Mouse (Mus musculus) embryonic facial prominence, embryonic 15.5 days (tissue): ENCODE data around the gene Gm48551. TPM values are rescaled to one million over a fixed set of nuclear protein-coding genes. Genes with fewer than 3 reads are reported as not detected.

ENCODE experiments used
- ATAC-seq: fragments of 200-750 bp; cut with Nextera tagmentation; 2 replicates; pipeline ENCODE4 v1.8.0; 2017; ENCODE audit warnings: low read depth, moderate TSS enrichment; ENCODE audit not compliant: insufficient number of reproducible peaks, low FRiP score, low TSS enrichment
- H3K27ac ChIP-seq: fragments of 300-500 bp; sonication (generic); replicated peaks from 2 replicates; pipeline ENCODE4 v1.5.1; 2015; ENCODE audit warnings: mild to moderate bottlenecking, inconsistent platforms
- H3K27me3 ChIP-seq: fragments of 300-500 bp; sonication (generic); 2 replicates; pipeline ENCODE4 v1.6.1; 2015; ENCODE audit warnings: inconsistent platforms
- H3K36me3 ChIP-seq: fragments of 300-500 bp; sonication (generic); 2 replicates; pipeline ENCODE4 v1.6.1; 2015; ENCODE audit warnings: mild to moderate bottlenecking, inconsistent platforms
- H3K4me1 ChIP-seq: fragments of 300-500 bp; sonication (generic); 2 replicates; pipeline ENCODE4 v1.6.1; 2015; ENCODE audit warnings: inconsistent platforms
- H3K4me2 ChIP-seq: fragments of 300-500 bp; sonication (generic); replicated peaks from 2 replicates; pipeline ENCODE4 v1.6.1; 2015; ENCODE audit warnings: mild to moderate bottlenecking, inconsistent platforms
- H3K4me3 ChIP-seq: fragments of 300-500 bp; sonication (generic); replicated peaks from 2 replicates; pipeline ENCODE4 v1.5.1; 2015; ENCODE audit warnings: mild to moderate bottlenecking, inconsistent platforms
- H3K9ac ChIP-seq: fragments of 300-500 bp; sonication (generic); 2 replicates; pipeline ENCODE4 v1.6.1; 2015; ENCODE audit warnings: inconsistent platforms
- H3K9me3 ChIP-seq: fragments of 300-500 bp; sonication (generic); replicated peaks from 2 replicates; pipeline ENCODE4 v1.6.1; 2016; ENCODE audit warnings: inconsistent platforms
- WGBS: fragments of 180-500 bp; shearing (Covaris S2); methylation state at CpG from one replicate; pipeline ENCODE4 v1.1.7; 2015; 5-methylcytosine and 5-hydroxymethylcytosine counted together
- polyA plus RNA-seq: library from polyadenylated mRNA; unstranded; fragments of >200 nt; fragmentation: Nextera tagmentation; extraction: Ambion mirVana; gene quantifications from 2 replicates; pipeline ENCODE4 v1.2.1, GENCODE M21; 2015

Gm48551 gene
- polyA plus RNA-seq, 1 experiment from 2014 or later, result 3.1 TPM

DNA sequence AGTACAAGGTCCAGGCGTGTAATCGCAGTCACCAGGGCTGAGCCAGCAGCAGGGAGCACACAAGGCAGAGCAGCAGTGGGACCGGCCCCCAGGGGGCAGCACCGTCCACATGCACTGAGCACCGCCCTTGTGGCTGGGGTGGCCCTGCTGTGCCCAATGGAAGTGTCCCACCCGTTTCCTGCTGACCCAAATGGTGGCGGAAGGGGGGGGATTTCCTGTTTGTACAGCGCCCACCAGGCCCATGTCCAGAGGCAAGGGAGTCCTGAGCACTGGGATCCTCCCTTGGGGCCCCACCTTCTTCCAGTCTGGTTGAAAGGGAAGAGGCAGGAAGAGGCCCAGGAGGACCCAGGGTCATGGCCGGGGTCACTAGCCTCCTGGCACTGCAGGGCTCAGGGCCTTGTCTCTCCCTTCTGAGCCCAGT is 24.6 kb downstream of the Gm48551 start:
- no peak overlapping the region for H3K4me3 ChIP-seq
- no peaks in the 10 kb centered on the region for H3K9me3 ChIP-seq
- no peaks in the 10 kb centered on the region for H3K27me3 ChIP-seq
- H3K4me1 ChIP-seq, result peaks cover 84% of the 10 kb centered on the region
- 31% methylated on average over 9 of the region's 9 CpGs for WGBS
- H3K27ac ChIP-seq, result peak overlapping the region; percentile 60; the same call in 1 of the 2 replicates
- H3K4me2 ChIP-seq, result no peak overlapping the region
- ATAC-seq, result peak; percentile 52; the same call in 1 of the 2 replicates
- H3K36me3 ChIP-seq, result peaks cover 59% of the 10 kb centered on the region
- H3K9ac ChIP-seq, result no peak overlapping the region

- H3K27ac ChIP-seq, result peak overlapping the region; percentile 58; the same call in 1 of the 2 replicates
- no peak overlapping the region for H3K4me3 ChIP-seq
- H3K4me1 ChIP-seq, result peaks cover 85% of the 10 kb centered on the region
- WGBS, result 14% methylated on average over 8 of the region's 8 CpGs
- H3K36me3 ChIP-seq, result peaks cover 55% of the 10 kb centered on the region
- H3K9ac ChIP-seq, result no peak overlapping the region
- H3K9me3 ChIP-seq, result no peaks in the 10 kb centered on the region
- no peak overlapping the region for H3K4me2 ChIP-seq
- H3K27me3 ChIP-seq, result no peaks in the 10 kb centered on the region
- ATAC-seq, result no peak
These were observed 25.1 kb downstream of the Gm48551 start for GRCm38 (mm10) chr10:81409330-81409729.

DNA sequence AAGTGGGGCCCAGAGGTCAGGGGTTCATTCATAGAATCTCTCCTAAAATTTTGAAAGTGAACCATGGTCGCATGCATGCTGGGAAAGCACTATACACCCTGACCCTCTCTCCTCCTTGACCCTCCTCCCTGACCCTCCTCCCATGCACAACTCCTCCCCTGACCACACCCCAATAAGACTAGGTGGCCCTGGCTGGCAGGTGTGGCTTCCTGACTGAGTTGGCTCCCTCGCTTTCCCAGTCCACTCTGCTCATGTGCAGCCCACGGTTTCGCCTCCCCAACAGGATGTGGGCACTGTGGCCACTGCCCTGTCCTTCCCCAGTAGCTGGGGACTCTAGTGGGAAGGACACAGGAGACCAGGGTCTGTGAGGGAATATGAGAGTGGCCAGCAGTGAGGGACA is 26.1 kb downstream of the Gm48551 start:
- no peak for ATAC-seq
- peaks cover 51% of the 10 kb centered on the region for H3K36me3 ChIP-seq
- no peak overlapping the region for H3K9ac ChIP-seq
- H3K4me1 ChIP-seq, result peaks cover 92% of the 10 kb centered on the region
- H3K4me3 ChIP-seq, result no peak overlapping the region
- no peaks in the 10 kb centered on the region for H3K27me3 ChIP-seq
- H3K27ac ChIP-seq, result peak overlapping the region; percentile 86; the same call in 1 of the 2 replicates
- H3K9me3 ChIP-seq, result no peaks in the 10 kb centered on the region
- no peak overlapping the region for H3K4me2 ChIP-seq
- WGBS, result 73% methylated on average over 4 of the region's 4 CpGs

DNA sequence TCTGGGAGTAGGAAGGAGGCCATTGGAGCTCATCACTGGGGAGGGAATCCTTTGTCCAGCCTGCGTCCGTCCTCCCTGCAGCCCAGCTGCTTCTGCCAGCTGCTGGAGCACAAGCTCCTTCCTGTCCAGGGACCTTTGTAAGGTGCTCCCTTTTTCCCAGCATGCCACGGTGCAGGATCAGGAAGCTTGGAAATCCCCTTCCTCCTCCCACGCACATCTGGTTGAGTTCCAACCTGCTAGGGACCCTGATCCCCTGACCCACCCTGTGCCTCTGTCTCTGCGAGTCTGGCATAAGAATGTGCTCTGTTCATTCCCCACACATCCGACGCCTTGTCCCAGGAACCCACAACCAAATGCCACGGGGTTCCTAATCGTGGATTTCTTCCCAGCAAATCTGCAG is 26.7 kb downstream of the Gm48551 start:
- H3K36me3 ChIP-seq, result peaks cover 46% of the 10 kb centered on the region
- H3K4me2 ChIP-seq, result no peak overlapping the region
- H3K9ac ChIP-seq, result no peak overlapping the region
- no peak for ATAC-seq
- no peak overlapping the region for H3K4me3 ChIP-seq
- 67% methylated on average over 9 of the region's 9 CpGs for WGBS
- peaks cover 98% of the 10 kb centered on the region for H3K4me1 ChIP-seq
- peak overlapping the region; percentile 86 for H3K27ac ChIP-seq
- no peaks in the 10 kb centered on the region for H3K27me3 ChIP-seq
- H3K9me3 ChIP-seq, result no peaks in the 10 kb centered on the region

DNA sequence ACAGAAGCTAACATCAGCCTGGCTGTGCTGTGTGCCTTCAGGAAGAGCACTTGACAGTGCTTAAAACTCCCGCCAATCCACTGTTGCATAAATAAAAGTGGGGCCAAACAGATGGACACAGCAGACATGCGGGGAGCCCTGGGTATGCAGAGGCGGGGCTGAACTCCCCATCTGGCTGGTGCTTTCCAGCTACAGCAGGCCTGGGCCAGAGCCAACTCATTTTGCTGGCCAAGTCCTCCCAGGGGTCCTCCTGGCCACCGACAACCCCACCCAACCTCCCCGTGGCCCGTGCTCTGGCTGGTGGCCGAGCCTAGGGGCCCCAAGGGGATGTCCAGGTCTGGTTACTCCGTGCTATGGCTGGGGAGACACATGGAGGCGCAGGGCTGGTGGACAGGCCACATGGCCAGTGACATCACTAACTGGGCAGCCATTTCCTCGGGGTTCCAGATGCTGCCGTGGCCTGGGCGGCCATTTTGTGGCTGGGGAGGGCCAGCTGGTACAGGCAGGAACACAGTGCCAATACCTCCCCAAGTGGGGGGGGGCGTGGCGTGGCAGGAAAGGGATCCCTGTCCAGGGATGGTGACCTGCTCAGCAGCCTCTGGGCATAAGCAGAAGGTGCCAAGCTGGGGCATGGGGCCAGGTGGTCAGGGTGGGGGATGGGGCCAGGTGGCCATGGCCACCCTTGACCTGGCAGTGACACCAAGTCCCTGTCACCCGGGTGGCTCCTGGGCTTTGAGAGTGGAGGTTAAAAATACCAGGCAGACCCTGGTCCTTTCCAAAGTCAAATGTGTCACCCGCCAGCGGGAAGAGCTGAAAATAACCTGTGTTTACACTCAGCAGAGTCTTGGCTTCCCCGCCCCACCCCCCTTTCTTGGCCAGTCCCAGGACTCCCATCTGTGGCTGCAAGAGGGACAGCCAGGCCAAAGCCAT is 27.5 kb downstream of the Gm48551 start:
- no peak overlapping the region for H3K4me3 ChIP-seq
- H3K9me3 ChIP-seq, result no peaks in the 10 kb centered on the region
- WGBS, result 48% methylated on average over 18 of the region's 18 CpGs
- H3K9ac ChIP-seq, result no peak overlapping the region
- peak overlapping the region; percentile 86 for H3K27ac ChIP-seq
- H3K27me3 ChIP-seq, result no peaks in the 10 kb centered on the region
- H3K4me1 ChIP-seq, result peaks cover 100% of the 10 kb centered on the region
- ATAC-seq, result no peak
- peaks cover 39% of the 10 kb centered on the region for H3K36me3 ChIP-seq
- H3K4me2 ChIP-seq, result no peak overlapping the region

DNA sequence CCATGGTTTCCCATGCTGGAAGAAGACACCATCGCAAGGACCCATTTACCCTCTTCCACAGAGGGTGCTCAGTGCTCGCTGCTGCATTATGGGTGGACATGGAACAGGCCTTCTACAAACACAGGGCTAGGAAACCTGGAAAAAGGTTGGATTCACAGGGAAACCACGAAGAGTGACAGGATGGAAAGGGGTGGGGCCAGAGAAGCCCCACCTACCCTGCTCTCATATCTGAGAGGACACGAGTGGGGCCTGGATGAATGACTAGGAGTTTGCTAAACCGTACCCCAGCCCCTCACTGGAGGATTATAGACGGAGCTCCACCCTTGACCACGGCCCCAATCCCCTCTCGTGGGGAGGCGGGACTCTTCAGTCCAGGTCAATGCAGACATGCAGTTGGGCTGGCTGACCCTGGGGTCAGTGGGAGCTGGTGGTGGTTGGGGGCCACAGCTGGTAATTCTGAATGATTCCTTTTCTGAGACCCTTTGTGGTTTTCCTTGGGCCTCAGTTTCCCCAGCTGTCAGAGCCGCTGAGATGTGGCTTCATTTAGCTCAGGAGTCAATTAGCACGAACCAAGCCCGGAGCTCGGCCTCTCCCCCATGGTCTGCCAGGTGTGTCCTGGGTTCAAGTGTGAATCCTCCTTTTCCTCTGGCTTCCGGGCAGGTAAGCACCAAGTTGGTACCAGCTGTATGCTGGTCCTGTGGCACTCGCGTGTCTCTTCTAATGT is 28.5 kb downstream of the Gm48551 start:
- H3K36me3 ChIP-seq, result peaks cover 35% of the 10 kb centered on the region
- H3K27ac ChIP-seq, result peak overlapping the region; percentile 86
- peaks cover 100% of the 10 kb centered on the region for H3K4me1 ChIP-seq
- no peak overlapping the region for H3K4me2 ChIP-seq
- H3K9me3 ChIP-seq, result no peaks in the 10 kb centered on the region
- no peak overlapping the region for H3K9ac ChIP-seq
- H3K27me3 ChIP-seq, result no peaks in the 10 kb centered on the region
- ATAC-seq, result no peak
- H3K4me3 ChIP-seq, result no peak overlapping the region
- 73% methylated on average over 16 of the region's 16 CpGs for WGBS

GRCm38 (mm10) chr10:81413310-81414261 is 29.3 kb downstream of the Gm48551 start:
- 28% methylated on average over 26 of the region's 26 CpGs for WGBS
- Histone ChIP-seq H3K9ac (no peak overlapping the region), H3K9me3 (no peaks in the 10 kb centered on the region), H3K4me3 (no peak overlapping the region), H3K4me1 (peaks cover 100% of the 10 kb centered on the region), H3K27ac (peak overlapping the region; percentile 86), H3K27me3 (no peaks in the 10 kb centered on the region), H3K4me2 (peak overlapping the region; percentile 19; the same call in 1 of the 2 replicates), H3K36me3 (peaks cover 31% of the 10 kb centered on the region)
- ATAC-seq, result no peak

DNA sequence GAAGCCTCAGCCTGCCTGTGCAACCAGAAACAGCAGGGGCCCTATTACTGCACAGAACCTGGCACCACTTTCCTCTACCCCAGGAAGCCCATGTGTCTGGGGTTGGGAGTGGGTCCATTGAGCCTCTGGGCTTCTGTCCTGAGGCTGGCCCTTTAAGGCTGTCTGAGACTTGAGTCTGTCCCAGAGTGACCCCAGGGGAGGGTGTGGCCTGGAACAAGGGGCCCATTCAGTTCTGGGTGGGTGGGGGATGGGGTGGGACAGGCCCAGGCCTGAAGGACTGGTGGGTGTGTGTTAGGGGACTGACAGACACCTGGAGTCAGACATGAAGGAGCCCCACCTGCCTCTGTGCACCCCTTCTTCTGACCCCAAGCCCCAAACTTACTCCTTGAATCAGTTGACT is 30.4 kb downstream of the Gm48551 start:
- no peak overlapping the region for H3K4me3 ChIP-seq
- H3K4me2 ChIP-seq, result 0 out of 2 replicates have a peak overlapping the region, but pooled peaks have one; percentile 19
- no peak for ATAC-seq

DNA sequence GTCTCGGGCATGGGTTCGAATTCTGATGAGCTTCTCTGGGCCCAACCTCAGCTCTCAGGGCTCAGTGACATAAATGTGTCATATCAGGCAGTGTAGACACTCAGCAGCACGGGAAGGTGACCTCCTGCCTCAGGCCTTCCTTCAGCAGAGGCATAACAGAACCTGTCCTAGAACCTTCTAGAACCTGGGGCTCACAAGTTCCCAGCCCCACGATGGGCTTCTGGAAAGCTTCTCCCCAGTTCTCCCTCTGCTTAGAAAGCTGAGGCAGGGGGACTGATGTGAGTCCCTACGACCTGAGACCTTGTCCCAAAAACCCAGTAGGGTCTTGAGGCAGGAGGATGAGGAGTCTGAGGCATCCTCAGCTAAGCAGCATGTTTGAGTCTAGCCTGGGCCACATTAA is 30.9 kb downstream of the Gm48551 start:
- Histone ChIP-seq H3K4me2 (no peak overlapping the region), H3K36me3 (peaks cover 38% of the 10 kb centered on the region), H3K4me3 (no peak overlapping the region), H3K27ac (peak overlapping the region; percentile 58; the same call in 1 of the 2 replicates), H3K4me1 (peaks cover 99% of the 10 kb centered on the region), H3K9ac (no peak overlapping the region), H3K9me3 (no peaks in the 10 kb centered on the region), H3K27me3 (no peaks in the 10 kb centered on the region)
- no peak for ATAC-seq
- WGBS, result 81% methylated on average over 5 of the region's 5 CpGs

More for the DNA sequence above, 30.4 kb downstream of the Gm48551 start:
- peaks cover 33% of the 10 kb centered on the region for H3K36me3 ChIP-seq
- no peak overlapping the region for H3K9ac ChIP-seq
- H3K4me1 ChIP-seq, result peaks cover 100% of the 10 kb centered on the region
- H3K9me3 ChIP-seq, result no peaks in the 10 kb centered on the region
- H3K27ac ChIP-seq, result peak overlapping the region; percentile 86
- H3K27me3 ChIP-seq, result no peaks in the 10 kb centered on the region

DNA sequence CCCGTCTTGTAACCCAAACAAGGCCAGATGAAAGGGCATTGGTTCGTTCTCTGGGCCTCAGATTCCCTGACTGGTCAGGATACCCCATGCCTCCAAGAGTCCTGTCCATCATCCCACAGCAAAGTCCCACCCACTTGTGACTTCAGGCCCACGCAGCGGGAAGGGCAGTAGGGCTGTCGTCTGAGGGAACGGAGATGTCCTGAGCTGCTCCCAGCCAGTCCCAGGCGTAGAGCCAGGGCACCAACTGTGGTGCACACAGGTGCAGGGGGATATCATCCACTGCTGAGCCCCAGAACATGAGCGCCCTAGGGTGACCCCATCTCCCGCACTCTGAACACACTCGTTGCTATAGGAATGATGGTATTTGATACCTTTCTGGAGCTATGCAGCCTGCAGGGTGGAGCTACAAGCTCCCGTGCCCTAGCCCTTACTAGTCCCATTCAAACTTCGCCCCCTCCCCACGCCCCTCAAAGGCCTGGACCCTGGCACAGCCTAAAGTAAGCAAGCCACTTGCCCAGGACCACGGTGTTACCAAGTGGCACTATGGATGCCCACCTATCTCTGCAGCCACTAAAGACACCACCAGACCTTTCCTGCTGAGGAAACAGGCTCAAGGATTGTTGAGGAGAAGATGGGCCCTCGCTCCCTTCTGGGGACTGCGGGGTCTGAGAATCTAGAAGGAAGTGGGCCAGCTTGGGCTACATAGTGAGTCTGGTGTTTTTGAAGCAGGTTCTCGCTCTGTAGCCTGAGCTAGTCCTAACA is 31.5 kb downstream of the Gm48551 start:
- peak overlapping the region; percentile 92 for H3K27ac ChIP-seq
- H3K4me2 ChIP-seq, result no peak overlapping the region
- H3K4me1 ChIP-seq, result peaks cover 99% of the 10 kb centered on the region
- 61% methylated on average over 17 of the region's 17 CpGs for WGBS
- no peaks in the 10 kb centered on the region for H3K27me3 ChIP-seq
- no peak overlapping the region for H3K9ac ChIP-seq
- peaks cover 40% of the 10 kb centered on the region for H3K36me3 ChIP-seq
- ATAC-seq, result no peak
- no peaks in the 10 kb centered on the region for H3K9me3 ChIP-seq
- H3K4me3 ChIP-seq, result no peak overlapping the region
